In genomic region chr8:106411783-106412451, GRCm38 (mm10) we compare ENCODE assay signal across 8 mouse cellular contexts. TPM values are rescaled to one million over a fixed set of nuclear protein-coding genes. Genes with fewer than 3 reads are reported as not detected.
DNase-seq lines count a peak whose midpoint lies in the region; ATAC-seq and TF ChIP-seq lines count a peak whose summit lies in the region.

No protein-coding gene starts in this region.

- intact Hi-C loops in left cerebral cortex, postnatal 36 days (cut with DNase I) = no loop called here

- ATAC-seq in kidney, embryonic 16.5 days (ENCODE audit: low FRiP score, low TSS enrichment) = no peak
- ATAC-seq in common myeloid progenitor, adult 5-6 weeks (replicated peaks; ENCODE audit: low read depth, poor library complexity, severe bottlenecking) = peak; percentile 46
- ATAC-seq in hindbrain, postnatal 0 days = no peak
- no peak for ATAC-seq in midbrain, postnatal 0 days (ENCODE audit: low FRiP score)

- peak; percentile 63 for DNase-seq in kidney, adult 18-20 months
- peak; percentile 51 for DNase-seq in T-cell, adult 2 months (ENCODE audit: low spot score)
- DNase-seq in hindbrain, postnatal 0 days (ENCODE audit: low spot score) = peak; percentile 82
- peak; percentile 37 to 55 for DNase-seq in left cerebral cortex, postnatal 36 days (ENCODE audit: low spot score in 2 of 2)
- DNase-seq in midbrain, postnatal 0 days (ENCODE audit: low spot score) = peak; percentile 76
- DNase-seq in testis, postnatal 10 days (ENCODE audit: low spot score) = peak; percentile 79

- peak; percentile 91 for TF ChIP-seq CTCF in hindbrain, postnatal 0 days (IDR thresholded peaks at IDR 0.05; ENCODE audit: low read depth)
- peak; percentile 91 for TF ChIP-seq CTCF in midbrain, postnatal 0 days (IDR thresholded peaks at IDR 0.05)

- no peak overlapping the region for H3K9ac ChIP-seq in kidney, embryonic 16.5 days (replicated peaks; ENCODE audit: low read length)
- no peak overlapping the region for H3K9ac ChIP-seq in hindbrain, postnatal 0 days (replicated peaks; ENCODE audit: low read length)
- H3K9ac ChIP-seq in midbrain, postnatal 0 days (replicated peaks; ENCODE audit: low read length, poor library complexity, severe bottlenecking) = no peak overlapping the region

- no peak overlapping the region for H3K27ac ChIP-seq in kidney, embryonic 16.5 days (ENCODE audit: low read length)
- H3K27ac ChIP-seq in hindbrain, postnatal 0 days = no peak overlapping the region
- no peak overlapping the region for H3K27ac ChIP-seq in midbrain, postnatal 0 days (ENCODE audit: low read depth, low read length)

- no peaks in the 10 kb centered on the region for H3K36me3 ChIP-seq in kidney, embryonic 16.5 days (ENCODE audit: insufficient read depth, low read length)
- no peaks in the 10 kb centered on the region for H3K36me3 ChIP-seq in hindbrain, postnatal 0 days (ENCODE audit: insufficient read depth, low read length)
- no peaks in the 10 kb centered on the region for H3K36me3 ChIP-seq in midbrain, postnatal 0 days (ENCODE audit: insufficient read depth, low read length)

- H3K27me3 ChIP-seq in kidney, embryonic 16.5 days (ENCODE audit: insufficient read depth, low read length) = 0 out of 2 replicates have a peak, but pooled peaks cover 3% of the 10 kb centered on the region
- H3K27me3 ChIP-seq in hindbrain, postnatal 0 days (ENCODE audit: insufficient read depth, low read length) = no peaks in the 10 kb centered on the region
- no peaks in the 10 kb centered on the region for H3K27me3 ChIP-seq in midbrain, postnatal 0 days (ENCODE audit: insufficient read depth, low read length)

- H3K9me3 ChIP-seq in kidney, embryonic 16.5 days (ENCODE audit: low read length) = no peaks in the 10 kb centered on the region
- H3K9me3 ChIP-seq in hindbrain, postnatal 0 days (ENCODE audit: low read length) = no peaks in the 10 kb centered on the region
- no peaks in the 10 kb centered on the region for H3K9me3 ChIP-seq in midbrain, postnatal 0 days (ENCODE audit: low read length)

- no peak overlapping the region for H3K4me3 ChIP-seq in kidney, embryonic 16.5 days (ENCODE audit: low read length)
- no peak overlapping the region for H3K4me3 ChIP-seq in hindbrain, postnatal 0 days (ENCODE audit: low read length)
- no peak overlapping the region for H3K4me3 ChIP-seq in midbrain, postnatal 0 days (ENCODE audit: low read depth, low read length)

- no peak overlapping the region for H3K4me2 ChIP-seq in kidney, embryonic 16.5 days (replicated peaks; ENCODE audit: low read depth, low read length)
- no peak overlapping the region for H3K4me2 ChIP-seq in hindbrain, postnatal 0 days (ENCODE audit: low read depth, low read length)
- H3K4me2 ChIP-seq in midbrain, postnatal 0 days (ENCODE audit: low read depth, low read length, poor library complexity, severe bottlenecking) = no peak overlapping the region

- peaks cover 16% of the 10 kb centered on the region for H3K4me1 ChIP-seq in kidney, embryonic 16.5 days (ENCODE audit: insufficient read depth, low read length)
- 0 out of 2 replicates have a peak, but pooled peaks cover 5% of the 10 kb centered on the region for H3K4me1 ChIP-seq in hindbrain, postnatal 0 days (ENCODE audit: insufficient read depth, low read length)
- peaks cover 4% of the 10 kb centered on the region; the same call in 1 of the 2 replicates for H3K4me1 ChIP-seq in midbrain, postnatal 0 days (ENCODE audit: insufficient read depth, low read length)

- 17% methylated on average over 14 of the region's 14 CpGs for WGBS in kidney, embryonic 16.5 days
- WGBS in hindbrain, postnatal 0 days = 18% methylated on average over 14 of the region's 14 CpGs
- 20% methylated on average over 14 of the region's 14 CpGs for WGBS in midbrain, postnatal 0 days

RNA-seq across cellular contexts. Expression of gene Zfp90, which starts 3.2 kb away (rescaled TPM):
- 19.3 and 19.8 TPM in 2 replicates for polyA plus RNA-seq in kidney, embryonic 16.5 days (2015; fragmentation: Nextera tagmentation; extraction: Ambion mirVana)
- total RNA-seq in common myeloid progenitor, adult 5-6 weeks (2017) = 13.4 and 13.5 TPM in 2 replicates
- 22.6 and 26.2 TPM in 2 replicates for total RNA-seq in hindbrain, postnatal 0 days (2014; rRNA removed)
- 31.5 and 32.2 TPM in 2 replicates for polyA plus RNA-seq in hindbrain, postnatal 0 days (2015; fragmentation: Nextera tagmentation; extraction: Ambion mirVana)
- 10 to 100 TPM; 11.1 to 11.7 TPM for total RNA-seq in left cerebral cortex, postnatal 36 days (2021)
- total RNA-seq in midbrain, postnatal 0 days (2014; rRNA removed) = 28.6 and 30.4 TPM in 2 replicates
- 34.8 and 36.5 TPM in 2 replicates for polyA plus RNA-seq in midbrain, postnatal 0 days (2015; fragmentation: Nextera tagmentation; extraction: Ambion mirVana)
